Mouse (Mus musculus) stomach, embryonic 14.5 days (tissue): Measurements from ENCODE around the gene D930020B18Rik. TPM values are rescaled to one million over a fixed set of nuclear protein-coding genes. Genes with fewer than 3 reads are reported as not detected.

ENCODE experiments used
- ATAC-seq: fragments of 200-750 bp; cut with Nextera tagmentation; 2 replicates; pipeline ENCODE4 v1.8.0; 2017; ENCODE audit warnings: low read depth, moderate TSS enrichment; ENCODE audit not compliant: insufficient number of reproducible peaks, insufficient read depth, low FRiP score
- H3K27ac ChIP-seq: fragments of 300-500 bp; sonication (generic); 2 replicates; pipeline ENCODE4 v1.5.1; 2014; ENCODE audit warnings: mild to moderate bottlenecking, low read length, moderate library complexity, mixed read lengths
- H3K27me3 ChIP-seq: fragments of 300-500 bp; sonication (generic); 2 replicates; pipeline ENCODE4 v1.6.1; 2014; ENCODE audit warnings: low read length, control low read depth, mixed read lengths; ENCODE audit not compliant: control insufficient read depth, insufficient read depth
- H3K36me3 ChIP-seq: fragments of 300-500 bp; sonication (generic); 2 replicates; pipeline ENCODE4 v1.6.1; 2014; ENCODE audit warnings: mild to moderate bottlenecking, control low read depth, low read length, moderate library complexity, mixed read lengths; ENCODE audit not compliant: control insufficient read depth, insufficient read depth
- H3K4me1 ChIP-seq: fragments of 300-500 bp; sonication (generic); 2 replicates; pipeline ENCODE4 v1.6.1; 2014; ENCODE audit warnings: low read length, control low read depth, mixed read lengths; ENCODE audit not compliant: control insufficient read depth, insufficient read depth
- H3K4me2 ChIP-seq: fragments of 300-500 bp; sonication (generic); replicated peaks from 2 replicates; pipeline ENCODE4 v1.6.1; 2014; ENCODE audit warnings: low read depth, low read length, control low read depth
- H3K4me3 ChIP-seq: fragments of 300-500 bp; sonication (generic); 2 replicates; pipeline ENCODE4 v1.5.1; 2014; ENCODE audit warnings: low read depth, low read length, control low read depth
- H3K9ac ChIP-seq: fragments of 300-500 bp; sonication (generic); replicated peaks from 2 replicates; pipeline ENCODE4 v1.6.1; 2014; ENCODE audit warnings: low read depth, mild to moderate bottlenecking, control low read depth, low read length, moderate library complexity, mixed read lengths
- H3K9me3 ChIP-seq: fragments of 300-500 bp; sonication (generic); 2 replicates; pipeline ENCODE4 v1.6.1; 2016; ENCODE audit warnings: low read depth, low read length, control low read depth; ENCODE audit not compliant: control insufficient read depth
- WGBS: fragments of 180-500 bp; shearing (Covaris S2); extraction: QIAGEN DNeasy Blood & Tissue Kit; methylation state at CpG from one replicate; pipeline ENCODE4 v1.1.7; 2014; 5-methylcytosine and 5-hydroxymethylcytosine counted together
- polyA plus RNA-seq: library from polyadenylated mRNA; unstranded; fragments of >200 nt; fragmentation: Nextera tagmentation; extraction: Ambion mirVana; gene quantifications from 2 replicates; pipeline ENCODE4 v1.2.1, GENCODE M21; 2014

The D930020B18Rik gene
- polyA plus RNA-seq, 1 experiment from 2014 or later = 2.2 TPM

DNA sequence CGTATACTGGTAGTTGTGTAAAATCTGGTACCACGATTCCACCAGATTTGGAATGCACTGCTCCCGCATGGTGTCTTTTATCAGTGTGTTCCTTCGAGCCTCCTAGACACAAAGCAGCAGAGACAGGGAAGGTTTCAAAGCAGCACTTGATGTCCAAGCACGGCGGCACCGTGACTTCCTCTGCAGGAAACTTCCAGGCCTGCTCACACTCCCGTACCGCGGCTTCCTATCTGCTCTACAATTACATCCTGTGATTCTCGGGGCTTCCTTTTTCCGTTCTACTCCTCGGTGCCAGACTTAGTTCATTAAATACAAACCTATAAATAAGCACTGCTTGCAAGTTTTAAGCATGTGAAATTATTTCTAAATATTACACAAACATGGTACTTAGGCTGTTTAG, 27.8 kb upstream of the D930020B18Rik start:
- no peak overlapping the region for H3K9ac ChIP-seq
- 88% methylated on average over 13 of the region's 13 CpGs for WGBS
- no peaks in the 10 kb centered on the region for H3K4me1 ChIP-seq
- no peak overlapping the region for H3K27ac ChIP-seq
- ATAC-seq = no peak
- H3K4me2 ChIP-seq = no peak overlapping the region
- H3K9me3 ChIP-seq = no peaks in the 10 kb centered on the region
- H3K36me3 ChIP-seq = peaks cover 79% of the 10 kb centered on the region
- no peak overlapping the region for H3K4me3 ChIP-seq
- no peaks in the 10 kb centered on the region for H3K27me3 ChIP-seq

GRCm38 (mm10) chr10:121615146-121615870, 26.1 kb upstream of the D930020B18Rik start:
- WGBS = 76% methylated on average over 13 of the region's 13 CpGs
- Histone ChIP-seq H3K9me3 (no peaks in the 10 kb centered on the region), H3K27me3 (no peaks in the 10 kb centered on the region), H3K27ac (peak overlapping the region; percentile 62; the same call in 1 of the 2 replicates), H3K4me3 (no peak overlapping the region), H3K4me2 (no peak overlapping the region), H3K4me1 (no peaks in the 10 kb centered on the region), H3K36me3 (peaks cover 68% of the 10 kb centered on the region), H3K9ac (no peak overlapping the region)
- peak; percentile 81 for ATAC-seq

GRCm38 (mm10) chr10:121615935-121616334, 25.5 kb upstream of the D930020B18Rik start:
- Histone ChIP-seq H3K4me2 (no peak overlapping the region), H3K4me1 (no peaks in the 10 kb centered on the region), H3K9me3 (no peaks in the 10 kb centered on the region), H3K36me3 (peaks cover 68% of the 10 kb centered on the region), H3K27me3 (no peaks in the 10 kb centered on the region), H3K9ac (no peak overlapping the region), H3K27ac (peak overlapping the region; percentile 62), H3K4me3 (no peak overlapping the region)
- peak; percentile 69 for ATAC-seq
- 61% methylated on average over 7 of the region's 7 CpGs for WGBS

- Histone ChIP-seq H3K9ac (no peak overlapping the region), H3K36me3 (peaks cover 36% of the 10 kb centered on the region), H3K4me3 (no peak overlapping the region), H3K9me3 (no peaks in the 10 kb centered on the region), H3K4me1 (peaks cover 8% of the 10 kb centered on the region), H3K27me3 (no peaks in the 10 kb centered on the region), H3K4me2 (no peak overlapping the region), H3K27ac (no peak overlapping the region)
- WGBS = 81% methylated on average over 6 of the region's 6 CpGs
- no peak for ATAC-seq
Observed at GRCm38 (mm10) chr10:121622431-121622830, 19.0 kb upstream of the D930020B18Rik start.

- no peak for ATAC-seq
- Histone ChIP-seq H3K9ac (no peak overlapping the region), H3K27me3 (no peaks in the 10 kb centered on the region), H3K4me3 (no peak overlapping the region), H3K27ac (no peak overlapping the region), H3K36me3 (peaks cover 25% of the 10 kb centered on the region), H3K4me1 (peaks cover 8% of the 10 kb centered on the region), H3K9me3 (no peaks in the 10 kb centered on the region), H3K4me2 (no peak overlapping the region)
- 84% methylated on average over 7 of the region's 7 CpGs for WGBS
Observed at GRCm38 (mm10) chr10:121623670-121624069, 17.7 kb upstream of the D930020B18Rik start.

GRCm38 (mm10) chr10:121625006-121625405, 16.4 kb upstream of the D930020B18Rik start:
- no peaks in the 10 kb centered on the region for H3K27me3 ChIP-seq
- H3K4me3 ChIP-seq = peak overlapping the region; percentile 82
- H3K36me3 ChIP-seq = peaks cover 24% of the 10 kb centered on the region
- WGBS = 9% methylated on average over 9 of the region's 9 CpGs
- H3K9ac ChIP-seq = peak overlapping the region; percentile 90
- no peak for ATAC-seq
- no peak overlapping the region for H3K27ac ChIP-seq
- peaks cover 8% of the 10 kb centered on the region for H3K4me1 ChIP-seq
- no peaks in the 10 kb centered on the region for H3K9me3 ChIP-seq
- H3K4me2 ChIP-seq = peak overlapping the region; percentile 54

DNA sequence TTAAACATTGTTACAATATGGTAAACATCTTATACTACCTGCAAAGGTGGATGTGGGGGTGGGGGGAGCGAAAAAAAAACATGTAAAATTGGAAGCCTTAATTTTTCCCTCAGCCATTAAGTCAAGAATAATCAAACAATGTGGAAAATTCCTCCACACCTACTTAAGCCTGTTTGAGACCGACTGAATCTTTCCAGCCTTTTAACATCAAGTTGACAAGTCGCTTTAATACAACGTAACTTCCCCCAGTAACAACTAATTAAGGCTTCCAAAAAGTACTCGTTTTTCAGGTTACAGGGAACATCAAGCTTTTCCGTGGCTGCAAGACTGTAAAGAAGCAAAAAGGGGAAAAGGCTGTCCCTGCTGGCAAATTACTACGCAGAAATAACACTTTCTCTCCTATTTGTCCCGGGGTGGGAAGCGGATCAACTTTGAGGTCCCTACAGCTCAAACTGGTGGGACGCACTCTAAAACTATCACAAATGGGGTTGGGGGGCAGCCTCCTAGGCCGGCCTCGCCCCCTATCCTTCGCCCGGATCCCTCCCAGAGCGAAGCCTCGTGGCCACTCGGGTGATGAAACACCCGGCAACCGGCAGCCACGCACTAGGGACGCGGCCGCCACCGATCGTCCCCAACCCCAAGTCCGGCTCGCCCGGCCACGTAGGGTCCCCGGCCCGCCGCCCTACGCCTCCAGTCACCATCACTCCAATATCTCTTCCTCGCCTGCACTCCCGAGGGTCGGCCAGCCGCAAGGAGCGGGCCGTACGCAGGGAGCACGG, 15.8 kb upstream of the D930020B18Rik start:
- under 1% methylated on average over 41 of the region's 41 CpGs for WGBS
- no peaks in the 10 kb centered on the region for H3K9me3 ChIP-seq
- H3K4me3 ChIP-seq = peak overlapping the region; percentile 82
- peaks cover 18% of the 10 kb centered on the region for H3K36me3 ChIP-seq
- H3K4me2 ChIP-seq = peak overlapping the region; percentile 54
- H3K9ac ChIP-seq = peak overlapping the region; percentile 90
- peaks cover 8% of the 10 kb centered on the region for H3K4me1 ChIP-seq
- no peak; the same call in 1 of the 2 replicates for ATAC-seq
- peak overlapping the region; percentile 96 for H3K27ac ChIP-seq
- no peaks in the 10 kb centered on the region for H3K27me3 ChIP-seq

DNA sequence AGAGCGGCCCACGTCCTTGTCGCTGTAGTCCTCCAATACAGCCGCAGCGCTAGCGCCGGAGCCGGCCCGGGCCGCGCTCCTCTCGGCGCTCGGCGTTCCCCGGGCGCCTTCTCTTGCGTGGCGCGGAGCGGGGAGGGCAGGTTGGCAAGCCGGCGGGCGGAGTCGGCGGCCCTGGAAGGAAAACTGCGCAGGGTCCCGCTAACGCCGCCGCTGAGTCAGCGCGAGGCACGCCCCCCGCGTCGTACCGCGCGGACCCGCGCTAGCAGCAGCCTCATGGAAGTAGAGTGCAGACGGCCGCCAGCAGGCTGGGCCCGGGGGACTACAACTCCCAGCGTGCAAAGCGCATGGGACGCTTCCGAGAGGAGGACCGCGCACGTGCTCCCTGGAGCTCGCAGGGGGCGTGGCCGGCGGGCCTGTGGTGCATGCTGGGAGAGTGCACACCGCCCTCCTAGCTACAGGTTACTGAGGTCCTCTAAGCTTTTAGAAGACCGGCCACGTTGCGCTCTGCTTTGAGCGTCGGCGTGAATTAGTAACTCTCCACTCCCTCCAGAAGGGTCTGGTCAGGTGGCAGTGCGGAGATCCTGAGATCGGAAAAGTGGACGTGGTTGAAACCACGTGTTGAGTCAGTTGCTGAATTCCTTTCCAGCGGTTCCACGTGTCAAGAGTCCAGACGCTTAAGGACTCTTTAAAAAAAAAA, 15.1 kb upstream of the D930020B18Rik start, which contains the start of gene Xpot:
Gene Xpot, minus strand, starts transcription at position 147 of the 697 bp plus-strand sequence.
- Histone ChIP-seq H3K4me1 (peaks cover 8% of the 10 kb centered on the region), H3K4me3 (peak within 1 kb of the TSS; percentile 82), H3K27me3 (no peaks in the 10 kb centered on the region), H3K4me2 (peak within 1 kb of the TSS; percentile 54), H3K9ac (peak within 1 kb of the TSS; percentile 90), H3K36me3 (peaks cover 12% of the 10 kb centered on the region), H3K27ac (peak within 1 kb of the TSS; percentile 96), H3K9me3 (no peaks in the 10 kb centered on the region)
- peak; percentile 100 for ATAC-seq
- WGBS = under 1% methylated on average over 70 of the region's 70 CpGs
